In genomic region chr10:8428787-8429778, GRCm38 (mm10) we compare ENCODE assay signal across 12 mouse cellular contexts.
A peak's percentile ranks its signal among the peaks of the same experiment; 100 is the strongest.
DNase-seq lines count a peak whose midpoint lies in the region; ATAC-seq and TF ChIP-seq lines count a peak whose summit lies in the region.
"Had no signal": no experiment of that assay in that cellular context is flagged by ENCODE, and none has a peak within 500 bp of the region (broad histone marks: within the 10 kb centered on the region; RNA-seq: fewer than 3 reads in every experiment).

No protein-coding gene starts in this region.

- no peaks in the 10 kb centered on the region for H3K27me3 ChIP-seq in heart, adult 2 months (ENCODE audit: control insufficient read depth, insufficient read depth, low read length)
- no peaks in the 10 kb centered on the region for H3K27me3 ChIP-seq in liver, embryonic 11.5 days (replicated peaks; ENCODE audit: control insufficient read depth, insufficient read depth, low read length)
- H3K27me3 ChIP-seq: heart, embryonic 15.5 days; limb, embryonic 13.5 days; Patski had no signal

- TF ChIP-seq CTCF in heart, adult 2 months (IDR thresholded peaks at IDR 0.05), result no peak

- H3K79me2 ChIP-seq in heart, adult 2 months (replicated peaks; ENCODE audit: control insufficient read depth, insufficient read depth, low read length), result no peaks in the 10 kb centered on the region

- H3K27ac ChIP-seq in heart, adult 2 months, result no peak overlapping the region
- no peak overlapping the region for H3K27ac ChIP-seq in liver, embryonic 11.5 days (ENCODE audit: low read depth, low read length)
- H3K27ac ChIP-seq: limb, embryonic 13.5 days had no signal

- H3K4me1 ChIP-seq in heart, adult 2 months (ENCODE audit: control insufficient read depth, insufficient read depth, low read length), result peaks cover 4% of the 10 kb centered on the region
- H3K4me1 ChIP-seq in liver, embryonic 11.5 days (replicated peaks; ENCODE audit: control insufficient read depth, insufficient read depth, low read length), result no peaks in the 10 kb centered on the region

- 76% methylated on average over 13 of the region's 13 CpGs for WGBS in heart, adult 2 months
- WGBS in liver, embryonic 11.5 days, result 81% methylated on average over 13 of the region's 13 CpGs

- peak; percentile 79 for DNase-seq in heart, adult 11 months
- DNase-seq in heart, adult 2 months, result no peak
- peak; percentile 47 to 62 for DNase-seq in right cerebral cortex, postnatal 10 days (ENCODE audit: low spot score in 2 of 2)
- DNase-seq in right cerebral cortex, adult 18-20 months, result no peak
- DNase-seq in layer of hippocampus, postnatal 10 days (ENCODE audit: low spot score in 2 of 2), result peak; percentile 16 to 40
- peak; percentile 35 for DNase-seq in right cerebral cortex, postnatal 25 days
- no peak for DNase-seq in liver, embryonic 11.5 days (ENCODE audit: low spot score)
- DNase-seq in embryo, embryonic 10 days (ENCODE audit: low spot score), result no peak
- DNase-seq: adrenal gland, postnatal 36 days had no signal

- no peaks in the 10 kb centered on the region for H3K36me3 ChIP-seq in heart, adult 2 months (ENCODE audit: control insufficient read depth, insufficient read depth, low read length)
- no peaks in the 10 kb centered on the region for H3K36me3 ChIP-seq in liver, embryonic 11.5 days (ENCODE audit: control insufficient read depth, insufficient read depth, low read length)
- H3K36me3 ChIP-seq: heart, embryonic 15.5 days; limb, embryonic 13.5 days had no signal

- intact Hi-C loops in heart, adult 2 months (cut with DNase I), result no loop called here

- H3K9ac ChIP-seq in heart, adult 2 months (ENCODE audit: low read depth, low read length), result no peak overlapping the region
- no peak overlapping the region for H3K9ac ChIP-seq in liver, embryonic 11.5 days (ENCODE audit: low read depth, low read length)
- H3K9ac ChIP-seq: heart, embryonic 15.5 days; limb, embryonic 13.5 days had no signal

- ATAC-seq in liver, embryonic 11.5 days (replicated peaks; ENCODE audit: low FRiP score), result no peak
- ATAC-seq: Patski had no signal

- TF ChIP-seq EP300 in heart, adult 2 months (IDR thresholded peaks at IDR 0.05; ENCODE audit: insufficient read depth, low read depth, low read length), result no peak

- H3K4me2 ChIP-seq in liver, embryonic 11.5 days, result no peak overlapping the region
- H3K4me2 ChIP-seq: heart, embryonic 15.5 days; limb, embryonic 13.5 days had no signal

- no peak for TF ChIP-seq POLR2A in heart, adult 2 months (IDR thresholded peaks at IDR 0.05; ENCODE audit: insufficient read depth, low read depth, low read length)

- H3K4me3 ChIP-seq in heart, adult 2 months, result no peak overlapping the region
- no peak overlapping the region for H3K4me3 ChIP-seq in liver, embryonic 11.5 days (ENCODE audit: low read depth, low read length)
- H3K4me3 ChIP-seq: heart, embryonic 15.5 days; limb, embryonic 13.5 days had no signal

- H3K9me3 ChIP-seq in liver, embryonic 11.5 days (ENCODE audit: control insufficient read depth, low read length), result no peaks in the 10 kb centered on the region
- H3K9me3 ChIP-seq: heart, embryonic 15.5 days; limb, embryonic 13.5 days had no signal

Comparison
In these comparisons a context has a peak if more than half of its experiments do, and no peak if none do; other contexts are left out.
1. DNase-seq: peak in heart, adult 11 months (single experiment), right cerebral cortex, postnatal 10 days (2 of 2), layer of hippocampus, postnatal 10 days (2 of 2) and right cerebral cortex, postnatal 25 days (single experiment); none in heart, adult 2 months (0 of 2), right cerebral cortex, adult 18-20 months (single experiment), liver, embryonic 11.5 days (single experiment) and embryo, embryonic 10 days (single experiment).